Mouse (Mus musculus): ENCODE measurements around the gene Gldc.

The Gldc gene

DNA sequence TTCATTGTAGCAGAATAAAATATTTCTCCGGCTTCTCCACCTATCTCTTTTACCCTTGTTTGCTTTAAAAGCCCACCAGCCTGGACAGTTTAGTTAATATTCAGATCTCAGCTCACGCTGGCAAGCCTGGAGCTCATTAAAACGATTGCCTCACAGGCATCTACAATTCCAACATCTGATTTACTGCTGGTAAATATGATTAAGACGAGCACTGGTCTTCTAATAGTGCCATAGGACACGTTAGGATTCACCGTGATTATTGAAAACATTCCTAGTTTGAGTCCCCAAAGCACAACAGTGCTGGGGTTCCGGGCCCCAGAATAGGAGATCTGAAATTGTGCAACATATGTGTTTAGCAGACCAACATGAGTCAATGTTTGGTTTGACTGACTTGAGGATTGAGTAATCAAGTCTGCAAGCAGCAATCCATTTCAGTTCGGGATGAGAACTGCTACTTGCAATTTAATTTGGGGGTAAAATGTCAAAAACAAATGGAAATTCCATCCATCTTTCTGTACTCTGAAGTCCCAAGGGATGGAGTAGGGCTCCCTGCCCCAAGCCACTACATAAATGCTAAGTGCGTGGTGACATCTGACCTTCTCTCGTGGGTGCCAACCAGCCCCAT, 67.9 kb downstream of the Gldc start:
- DNase-seq (ENCODE audit: low read depth, low spot score): no peak

DNA sequence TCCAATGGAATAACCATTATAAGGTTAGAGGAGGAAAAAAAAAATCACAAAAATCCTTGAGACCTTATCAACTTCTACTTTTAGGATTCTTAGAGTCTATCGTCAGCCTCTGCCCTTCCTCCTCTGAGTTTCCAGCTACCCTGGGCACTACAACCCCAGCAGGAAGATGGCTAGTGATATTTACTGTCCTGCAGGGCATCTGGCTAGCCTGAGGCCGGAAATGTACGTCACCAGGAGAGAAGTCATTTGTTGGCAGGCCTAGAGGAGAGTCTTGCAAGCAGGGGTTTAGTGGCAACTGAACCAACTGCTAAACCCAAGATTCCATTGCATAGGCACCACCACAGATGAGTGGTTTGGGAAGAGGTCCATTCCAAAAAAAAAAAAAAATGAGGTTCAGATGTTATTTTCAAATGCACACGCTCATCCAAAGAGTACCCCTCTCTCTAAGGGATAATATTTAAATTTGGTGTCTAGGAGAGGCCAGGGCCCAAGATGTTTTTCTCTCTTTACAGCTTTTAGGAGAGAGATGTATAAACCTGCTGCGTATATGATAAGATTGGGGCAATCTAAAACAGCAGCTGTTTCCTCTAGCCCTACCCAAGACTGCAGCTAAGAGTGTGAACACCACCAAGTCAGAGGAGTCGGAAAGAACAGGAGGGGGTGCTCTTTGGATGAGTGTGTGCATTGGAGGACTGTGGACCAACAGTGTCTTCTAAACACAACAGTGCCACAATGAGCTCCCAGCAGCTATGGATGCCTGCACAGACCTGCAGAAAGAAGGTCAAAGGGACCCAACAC, 70.0 kb downstream of the Gldc start:
- no peak for DNase-seq (ENCODE audit: low read depth, low spot score)

DNA sequence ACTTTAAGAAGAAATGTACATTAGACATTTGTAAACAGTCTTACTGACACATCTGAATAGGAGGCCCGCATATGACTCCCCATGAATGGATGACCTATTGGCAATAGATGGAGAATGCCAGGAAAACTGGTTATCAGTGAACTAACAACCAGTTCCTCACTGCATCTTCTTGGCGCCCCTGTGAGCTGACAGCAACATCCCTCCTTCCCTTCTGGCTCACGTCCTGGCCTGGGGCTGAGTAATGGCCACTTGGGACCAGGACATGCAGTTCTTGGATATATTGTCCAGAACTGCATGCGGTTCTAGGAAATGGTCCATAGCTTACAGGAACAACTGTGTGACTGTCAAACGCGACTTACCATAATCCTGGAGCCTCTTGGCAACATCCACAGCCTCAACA, 72.6 kb downstream of the Gldc start:
- DNase-seq (ENCODE audit: low read depth, low spot score): no peak

DNA sequence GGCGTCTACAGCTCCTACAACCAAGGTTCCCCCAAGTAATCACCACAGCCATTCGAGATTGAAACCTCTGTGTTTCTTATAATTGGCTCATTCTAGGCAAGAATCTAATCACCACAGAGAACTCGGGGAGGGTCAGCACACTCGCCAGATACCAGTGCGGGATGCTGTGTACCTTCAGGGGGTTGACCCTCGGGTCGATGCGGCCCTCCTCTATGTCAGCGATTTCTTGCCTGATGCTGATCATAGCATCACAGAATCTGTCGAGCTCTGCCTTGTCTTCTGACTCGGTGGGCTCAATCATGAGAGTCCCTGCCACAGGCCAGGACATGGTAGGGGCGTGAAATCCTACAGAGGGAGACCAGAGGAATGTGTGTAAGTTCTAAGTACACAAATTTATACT, 74.7 kb downstream of the Gldc start:
- no peak for DNase-seq (ENCODE audit: low read depth, low spot score)

DNA sequence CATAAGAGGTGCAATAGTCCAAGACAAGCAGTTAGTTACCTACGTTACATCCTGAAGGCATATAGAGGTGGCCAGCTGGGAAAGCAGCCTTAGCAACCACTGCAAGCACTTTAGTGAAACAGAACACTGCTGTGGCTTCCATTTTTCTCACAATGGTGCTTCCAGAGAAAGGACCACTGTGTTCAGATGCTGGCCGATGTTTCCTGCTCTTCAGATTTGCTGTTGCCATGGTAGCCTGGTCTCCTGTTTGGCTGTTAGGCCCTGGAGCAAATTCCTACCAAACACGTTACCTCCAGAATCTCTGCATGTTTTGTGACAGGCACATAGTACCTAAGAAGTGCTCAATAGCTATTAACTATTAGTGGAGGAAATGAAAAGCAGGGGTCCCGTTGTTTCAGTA, 78.2 kb downstream of the Gldc start:
- DNase-seq (ENCODE audit: low read depth, low spot score): no peak

- no peak for DNase-seq (ENCODE audit: low read depth, low spot score)
Observed at GRCm38 (mm10) chr19:30096186-30096585, 79.0 kb downstream of the Gldc start.

GRCm38 (mm10) chr19:30091644-30092295, 83.5 kb downstream of the Gldc start:
- no peak for DNase-seq (ENCODE audit: low read depth, low spot score)

GRCm38 (mm10) chr19:30090163-30090562, 85.1 kb downstream of the Gldc start:
- no peak for DNase-seq (ENCODE audit: low read depth, low spot score)

- DNase-seq (ENCODE audit: low read depth, low spot score): peak; percentile 23
Observed at GRCm38 (mm10) chr19:30065797-30066196, 109.4 kb downstream of the Gldc start.

- no peak for DNase-seq (ENCODE audit: low read depth, low spot score)
Observed at GRCm38 (mm10) chr19:30054218-30054617, 121.0 kb downstream of the Gldc start.

DNA sequence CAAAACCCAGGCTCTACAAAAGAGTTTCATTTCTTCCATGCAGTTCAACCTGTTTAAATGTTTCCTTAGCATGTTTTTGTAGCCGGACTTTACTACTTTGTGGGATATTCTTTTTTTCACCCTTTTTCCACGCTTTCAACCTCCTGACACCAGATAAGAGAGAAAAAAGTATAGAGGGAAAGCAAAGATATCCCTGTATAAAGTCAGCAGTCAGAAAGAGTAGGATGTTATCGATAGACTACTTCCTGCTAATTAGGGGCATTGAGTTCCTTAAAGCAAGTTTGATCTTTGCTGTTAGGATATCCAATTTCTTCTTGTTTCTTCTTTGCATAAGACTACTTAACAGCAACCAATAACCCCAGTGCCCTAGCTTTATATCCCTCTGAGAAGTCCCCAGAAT, 123.8 kb downstream of the Gldc start:
- DNase-seq (ENCODE audit: low read depth, low spot score): no peak

DNA sequence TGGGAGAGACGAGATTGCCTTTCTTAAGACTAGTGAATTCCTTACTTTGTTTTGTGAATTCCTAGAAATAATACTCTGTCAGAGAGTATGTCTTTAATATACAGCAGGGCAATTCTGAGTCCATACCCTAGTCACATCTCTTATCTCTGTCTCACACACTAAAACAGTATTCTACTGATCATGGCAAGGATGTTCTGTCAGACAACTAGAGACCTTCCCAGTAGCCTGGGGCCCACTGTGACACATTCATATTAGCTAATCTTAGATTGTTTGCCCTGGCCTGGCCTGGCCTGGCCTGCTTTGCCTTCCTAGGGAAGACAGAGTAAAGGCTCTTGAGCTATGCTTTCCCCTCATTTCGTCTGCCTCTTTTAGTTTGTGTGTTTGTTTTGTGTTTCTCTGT, 124.6 kb downstream of the Gldc start:
- DNase-seq (ENCODE audit: low read depth, low spot score): no peak
